Comparison of ENCODE assay signal across 10 mouse cellular contexts in the genomic region with DNA sequence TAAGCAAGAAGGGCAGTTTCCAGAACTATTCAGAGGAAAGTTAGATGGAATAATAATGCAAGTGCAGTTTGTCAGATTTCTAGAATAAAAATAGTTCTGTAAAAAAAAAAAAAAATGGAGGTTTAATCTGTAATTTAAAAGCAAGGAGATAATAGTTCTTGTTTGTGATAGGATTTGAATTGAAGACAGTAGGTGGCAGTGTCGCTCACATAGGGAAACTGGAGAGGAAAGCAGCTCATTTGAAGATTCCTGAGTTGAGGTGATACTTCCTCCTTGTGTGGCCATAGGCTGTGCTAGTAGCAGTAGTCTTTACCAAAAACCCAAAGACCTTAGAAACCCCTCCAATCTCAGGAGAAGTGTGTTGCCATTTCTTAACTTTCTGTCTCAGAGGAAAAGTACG. TPM values are rescaled to one million over a fixed set of nuclear protein-coding genes. Genes with fewer than 3 reads are reported as not detected.
DNase-seq lines count a peak whose midpoint lies in the region; ATAC-seq and TF ChIP-seq lines count a peak whose summit lies in the region.
"Had no signal": no experiment of that assay in that cellular context is flagged by ENCODE, and none has a peak within 500 bp of the region (broad histone marks: within the 10 kb centered on the region; RNA-seq: fewer than 3 reads in every experiment).

No protein-coding gene starts in this region.

- peaks cover 25% of the 10 kb centered on the region for H3K36me3 ChIP-seq in forebrain, postnatal 0 days (ENCODE audit: insufficient read depth)
- peaks cover 2% of the 10 kb centered on the region; the same call in 1 of the 2 replicates for H3K36me3 ChIP-seq in forebrain, embryonic 11.5 days (ENCODE audit: control insufficient read depth, insufficient read depth, low read length)
- peaks cover 16% of the 10 kb centered on the region for H3K36me3 ChIP-seq in liver, adult 2 months (ENCODE audit: control insufficient read depth, insufficient read depth, low read length)
- H3K36me3 ChIP-seq in liver, embryonic 12.5 days, result peaks cover 40% of the 10 kb centered on the region
- peaks cover 28% of the 10 kb centered on the region for H3K36me3 ChIP-seq in midbrain, embryonic 13.5 days

- no peaks in the 10 kb centered on the region for H3K9me3 ChIP-seq in forebrain, postnatal 0 days (ENCODE audit: low read length)
- H3K9me3 ChIP-seq in forebrain, embryonic 11.5 days (ENCODE audit: control insufficient read depth, low read length), result no peaks in the 10 kb centered on the region
- no peaks in the 10 kb centered on the region for H3K9me3 ChIP-seq in liver, embryonic 12.5 days (replicated peaks)
- no peaks in the 10 kb centered on the region for H3K9me3 ChIP-seq in midbrain, embryonic 13.5 days
- H3K9me3 ChIP-seq: G1E; limb, embryonic 15.5 days had no signal

- no peak overlapping the region for H3K27ac ChIP-seq in forebrain, postnatal 0 days (ENCODE audit: low read depth, low read length)
- no peak overlapping the region for H3K27ac ChIP-seq in forebrain, embryonic 11.5 days (ENCODE audit: low read depth, low read length)
- no peak overlapping the region for H3K27ac ChIP-seq in liver, adult 2 months (replicated peaks; ENCODE audit: insufficient read depth, low read depth, low read length)
- H3K27ac ChIP-seq in liver, embryonic 12.5 days, result no peak overlapping the region
- no peak overlapping the region for H3K27ac ChIP-seq in cortical plate, adult 2 months (ENCODE audit: insufficient read depth, low read length)
- no peak overlapping the region for H3K27ac ChIP-seq in midbrain, embryonic 13.5 days
- H3K27ac ChIP-seq: limb, embryonic 15.5 days had no signal

- no peak overlapping the region for H3K9ac ChIP-seq in forebrain, postnatal 0 days
- no peak overlapping the region for H3K9ac ChIP-seq in forebrain, embryonic 11.5 days (ENCODE audit: low read length)
- H3K9ac ChIP-seq in liver, adult 2 months (ENCODE audit: low read depth, low read length), result no peak overlapping the region
- H3K9ac ChIP-seq in liver, embryonic 12.5 days, result no peak overlapping the region
- H3K9ac ChIP-seq in midbrain, embryonic 13.5 days (replicated peaks), result no peak overlapping the region
- H3K9ac ChIP-seq: limb, embryonic 15.5 days had no signal

- H3K27me3 ChIP-seq in forebrain, postnatal 0 days (ENCODE audit: insufficient read depth, low read length), result no peaks in the 10 kb centered on the region
- H3K27me3 ChIP-seq in forebrain, embryonic 11.5 days (ENCODE audit: control insufficient read depth, insufficient read depth, low read length), result no peaks in the 10 kb centered on the region
- no peaks in the 10 kb centered on the region for H3K27me3 ChIP-seq in liver, adult 2 months (ENCODE audit: control insufficient read depth, insufficient read depth, low read length)
- H3K27me3 ChIP-seq in liver, embryonic 12.5 days (replicated peaks), result no peaks in the 10 kb centered on the region
- no peaks in the 10 kb centered on the region for H3K27me3 ChIP-seq in midbrain, embryonic 13.5 days
- H3K27me3 ChIP-seq: limb, embryonic 15.5 days had no signal

- H3K4me3 ChIP-seq in forebrain, postnatal 0 days (ENCODE audit: low read depth, low read length), result no peak overlapping the region
- H3K4me3 ChIP-seq in forebrain, embryonic 11.5 days (ENCODE audit: low read depth, low read length), result no peak overlapping the region
- H3K4me3 ChIP-seq in liver, adult 2 months (ENCODE audit: insufficient read depth, low read depth, low read length), result no peak overlapping the region
- H3K4me3 ChIP-seq in liver, embryonic 12.5 days, result no peak overlapping the region
- no peak overlapping the region for H3K4me3 ChIP-seq in cortical plate, adult 2 months (ENCODE audit: insufficient read depth, low read length)
- no peak overlapping the region for H3K4me3 ChIP-seq in midbrain, embryonic 13.5 days (replicated peaks)
- H3K4me3 ChIP-seq: limb, embryonic 15.5 days had no signal

- WGBS in forebrain, postnatal 0 days, result 69% methylated on average over 2 of the region's 2 CpGs
- 77% methylated on average over 2 of the region's 2 CpGs for WGBS in forebrain, embryonic 11.5 days
- 87% methylated on average over 2 of the region's 2 CpGs for WGBS in liver, adult 2 months
- 59% methylated on average over 2 of the region's 2 CpGs for WGBS in liver, embryonic 12.5 days (ENCODE audit: insufficient replicate concordance)
- WGBS in midbrain, embryonic 13.5 days, result 68% methylated on average over 2 of the region's 2 CpGs

- TF ChIP-seq CTCF in forebrain, postnatal 0 days (IDR thresholded peaks at IDR 0.05; ENCODE audit: low read depth), result peak; percentile 66
- TF ChIP-seq CTCF in liver, adult 2 months (IDR thresholded peaks at IDR 0.05; ENCODE audit: low read depth, low read length), result 0 out of 2 replicates have a peak, but pooled peaks have one; percentile 7
- peak; percentile 37; the same call in 1 of the 2 replicates for TF ChIP-seq CTCF in cortical plate, adult 2 months (IDR thresholded peaks at IDR 0.05; ENCODE audit: extremely low read depth, insufficient read depth, low read length)

- no peak overlapping the region for H3K4me2 ChIP-seq in forebrain, postnatal 0 days (ENCODE audit: low read depth)
- H3K4me2 ChIP-seq in forebrain, embryonic 11.5 days (ENCODE audit: low read depth, low read length, severe bottlenecking), result no peak overlapping the region
- no peak overlapping the region for H3K4me2 ChIP-seq in liver, embryonic 12.5 days
- no peak overlapping the region for H3K4me2 ChIP-seq in midbrain, embryonic 13.5 days (replicated peaks)
- H3K4me2 ChIP-seq: limb, embryonic 15.5 days had no signal

- H3K4me1 ChIP-seq in forebrain, postnatal 0 days (ENCODE audit: insufficient read depth), result no peaks in the 10 kb centered on the region
- no peaks in the 10 kb centered on the region for H3K4me1 ChIP-seq in forebrain, embryonic 11.5 days (replicated peaks; ENCODE audit: control insufficient read depth, insufficient read depth, low read length)
- H3K4me1 ChIP-seq in liver, adult 2 months (ENCODE audit: control insufficient read depth, insufficient read depth, low read length), result no peaks in the 10 kb centered on the region
- peaks cover 6% of the 10 kb centered on the region; the same call in 1 of the 2 replicates for H3K4me1 ChIP-seq in liver, embryonic 12.5 days
- no peaks in the 10 kb centered on the region; the same call in none of the 2 replicates for H3K4me1 ChIP-seq in cortical plate, adult 2 months (ENCODE audit: control insufficient read depth, insufficient read depth, low read length)
- no peaks in the 10 kb centered on the region for H3K4me1 ChIP-seq in midbrain, embryonic 13.5 days (replicated peaks)

- DNase-seq in forebrain, postnatal 0 days, result peak; percentile 53
- no peak for DNase-seq in forebrain, embryonic 11.5 days (ENCODE audit: low spot score)
- DNase-seq in liver, adult 2 months (ENCODE audit: extremely low read depth, low read depth, low spot score), result no peak
- DNase-seq in naive thymus-derived CD4-positive, alpha-beta T cell, adult 2 months (ENCODE audit: low read depth), result peak; percentile 63
- no peak for DNase-seq in gastrocnemius, postnatal 4 days (ENCODE audit: low spot score in 2 of 2)

- no peaks in the 10 kb centered on the region for H3K79me2 ChIP-seq in liver, adult 2 months (ENCODE audit: control insufficient read depth, insufficient read depth, low read length)

- no peak for ATAC-seq in forebrain, postnatal 0 days
- ATAC-seq in forebrain, embryonic 11.5 days (replicated peaks; ENCODE audit: low FRiP score), result no peak
- ATAC-seq in liver, embryonic 12.5 days, result no peak
- no peak for ATAC-seq in midbrain, embryonic 13.5 days

- TF ChIP-seq POLR2A in liver, adult 2 months (IDR thresholded peaks at IDR 0.05; ENCODE audit: extremely low read depth, insufficient read depth, low read length), result no peak
- no peak for TF ChIP-seq POLR2A in cortical plate, adult 2 months (IDR thresholded peaks at IDR 0.05; ENCODE audit: extremely low read depth, insufficient read depth, low read length)

RNA-seq across cellular contexts. Expression of a gene that starts 43.2 kb away (rescaled TPM):
- total RNA-seq in forebrain, postnatal 0 days (2014; rRNA removed), result 46.1 and 64.5 TPM in 2 replicates
- polyA plus RNA-seq in forebrain, postnatal 0 days (2015; fragmentation: Nextera tagmentation; extraction: Ambion mirVana), result 16.2 and 21.4 TPM in 2 replicates
- polyA plus RNA-seq in forebrain, embryonic 11.5 days (2014; fragmentation: Nextera tagmentation; extraction: Ambion mirVana), result 29.0 and 29.4 TPM in 2 replicates
- total RNA-seq in liver, adult 2 months (2014; rRNA removed), result 10.3 and 10.8 TPM in 2 replicates
- polyA plus RNA-seq in liver, adult 2 months (2012; rRNA removed), result 5.2 and 5.3 TPM in 2 replicates
- polyA plus RNA-seq in liver, embryonic 12.5 days (2016; fragmentation: Nextera tagmentation; extraction: Ambion mirVana), result 13.2 and 13.4 TPM in 2 replicates
- polyA plus RNA-seq in cortical plate, adult 2 months (2012; rRNA removed), result 23.1 and 23.6 TPM in 2 replicates
- 10 to 100 TPM; 46.0 to 49.7 TPM for total RNA-seq in gastrocnemius, postnatal 4 days (2021)
- 36.7 and 38.7 TPM in 2 replicates for polyA plus RNA-seq in midbrain, embryonic 13.5 days (2015; fragmentation: Nextera tagmentation; extraction: Ambion mirVana)

Comparison
In these comparisons a context has a peak if more than half of its experiments do, and no peak if none do; other contexts are left out.
1. DNase-seq: peak in forebrain, postnatal 0 days (single experiment) and naive thymus-derived CD4-positive, alpha-beta T cell, adult 2 months (single experiment); none in forebrain, embryonic 11.5 days (single experiment), liver, adult 2 months (single experiment) and gastrocnemius, postnatal 4 days (0 of 2).
2. CTCF ChIP-seq: peak in every context shown above with its lines; median percentile 66 in forebrain, postnatal 0 days; 37 in cortical plate, adult 2 months; 7 in liver, adult 2 months.